Mouse (Mus musculus) v-Abl transformed pro-B cells (cell line): ENCODE measurements at regions not wholly inside any gene's neighbourhood (a gene's known extent, or its start where the extent isn't known, plus 50 kb on each side); places are given as distances from the start of the nearest gene placed in this dataset.

ENCODE experiments used
- in situ Hi-C, 2 experiments: fragments of 400-800 bp; cut with MboI; formaldehyde crosslinking; loops; one replicate each; pipeline ENCODE4 v1.15.1; 2025; ENCODE audit not compliant: unreplicated experiment in 2 of 2

DNA sequence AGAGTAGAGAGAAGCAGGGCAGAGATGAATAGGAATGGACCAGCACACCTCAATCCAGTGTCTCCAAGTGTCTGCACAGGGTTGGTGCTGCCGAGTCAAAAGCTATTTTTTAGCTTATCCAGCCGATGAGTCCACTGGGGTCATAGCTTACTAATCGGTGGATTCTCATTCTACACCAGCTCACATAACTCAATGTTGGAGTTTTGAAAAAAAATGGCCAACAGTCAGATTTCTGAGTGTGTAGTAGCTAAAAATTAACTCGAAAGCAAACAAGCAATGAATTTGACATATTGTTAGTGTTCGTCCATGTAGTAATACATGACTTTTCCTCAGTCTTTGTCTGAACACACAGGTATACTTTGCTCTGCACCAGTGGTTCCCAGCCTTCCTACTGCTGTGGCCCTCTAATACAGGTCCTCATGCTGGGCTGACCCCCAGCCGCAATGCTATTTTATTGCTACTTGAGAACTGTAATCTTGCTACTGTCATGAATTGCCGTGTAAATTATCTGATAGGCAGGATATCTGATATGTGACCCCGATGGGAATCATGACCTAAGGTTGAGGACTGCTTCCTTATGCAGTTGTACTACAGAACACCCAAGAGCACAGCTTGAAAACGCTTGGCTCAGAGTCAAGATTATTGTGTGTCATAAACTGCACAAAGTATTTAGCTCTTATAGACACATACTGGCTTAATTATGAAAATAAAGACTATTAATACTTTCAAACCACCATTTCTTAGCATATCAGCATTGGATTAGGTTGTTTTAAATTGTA, 621.1 kb upstream of the Sall1 start:
- in situ Hi-C loops = no loop called here

GRCm38 (mm10) chr8:89663859-89664258, 619.9 kb upstream of the Sall1 start:
- in situ Hi-C loops = no loop called here

DNA sequence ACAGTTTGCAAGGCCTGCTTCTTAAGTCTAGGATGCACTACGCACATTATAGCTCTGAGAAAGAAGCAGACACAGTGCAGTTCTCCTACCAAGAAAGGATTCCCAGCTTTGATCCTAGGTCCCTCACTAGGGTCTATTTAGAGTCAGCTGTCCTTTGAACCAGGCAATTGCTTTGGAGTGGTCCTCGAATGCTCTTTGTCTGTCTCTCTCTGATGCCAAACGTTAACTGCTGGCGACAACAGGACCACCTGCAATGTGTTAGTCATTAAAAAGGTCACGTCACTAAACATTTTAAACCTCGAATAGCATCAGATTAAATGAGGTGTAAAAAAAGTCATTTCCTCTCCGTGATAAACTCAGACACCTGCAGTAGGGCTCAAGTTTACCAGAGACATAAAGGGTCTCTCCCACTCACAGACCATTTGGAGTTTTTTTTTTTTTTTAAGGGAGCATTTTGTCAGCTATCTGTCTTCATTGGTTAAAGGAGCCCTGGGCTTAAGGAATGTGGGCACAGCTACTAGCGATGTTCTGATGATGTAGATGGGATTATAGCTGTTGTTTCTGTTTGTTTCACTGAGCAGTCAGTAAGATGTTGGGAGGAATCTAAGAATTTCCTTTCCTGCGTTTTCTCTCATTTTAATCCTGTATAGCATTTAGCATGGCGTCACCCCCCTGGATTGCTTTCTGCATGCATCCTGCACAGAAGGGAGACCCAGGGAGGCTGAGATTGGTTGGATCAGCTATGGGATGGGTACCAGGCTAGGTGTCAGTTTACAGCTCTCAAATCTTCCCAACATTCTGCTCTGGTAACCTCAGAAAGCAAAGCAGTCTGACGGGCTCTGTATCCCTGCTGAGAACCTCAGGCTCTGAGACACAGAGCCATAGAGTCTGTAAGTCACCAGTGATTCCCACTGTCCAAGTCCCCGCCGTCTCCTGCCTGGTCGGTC, 615.3 kb upstream of the Sall1 start:
- in situ Hi-C loops = no loop called here

DNA sequence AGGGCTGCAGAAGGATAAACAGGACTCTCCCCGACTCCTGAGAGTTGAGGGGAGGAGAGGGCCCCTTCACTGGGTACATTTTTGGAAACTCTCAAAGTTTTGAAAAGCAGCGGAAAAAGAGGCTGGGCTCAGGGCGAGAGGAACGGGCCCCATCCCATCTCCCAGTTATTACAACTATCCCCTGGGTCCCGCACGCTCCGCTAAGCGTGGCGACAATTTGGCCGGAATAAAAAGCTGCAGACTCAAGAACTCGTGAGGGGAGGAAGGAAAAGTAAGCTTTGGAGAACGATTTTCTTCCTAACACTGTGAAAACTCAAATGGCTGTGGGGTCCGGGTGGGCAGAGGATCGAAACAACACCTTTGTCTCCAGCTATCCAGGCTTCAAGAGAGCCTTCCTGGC, 611.4 kb upstream of the Sall1 start:
- in situ Hi-C loops = no loop called here

GRCm38 (mm10) chr8:89649207-89649890, 605.4 kb upstream of the Sall1 start:
- in situ Hi-C loops = no loop called here

GRCm38 (mm10) chr8:89646946-89647345, 603.0 kb upstream of the Sall1 start:
- in situ Hi-C loops = no loop called here

DNA sequence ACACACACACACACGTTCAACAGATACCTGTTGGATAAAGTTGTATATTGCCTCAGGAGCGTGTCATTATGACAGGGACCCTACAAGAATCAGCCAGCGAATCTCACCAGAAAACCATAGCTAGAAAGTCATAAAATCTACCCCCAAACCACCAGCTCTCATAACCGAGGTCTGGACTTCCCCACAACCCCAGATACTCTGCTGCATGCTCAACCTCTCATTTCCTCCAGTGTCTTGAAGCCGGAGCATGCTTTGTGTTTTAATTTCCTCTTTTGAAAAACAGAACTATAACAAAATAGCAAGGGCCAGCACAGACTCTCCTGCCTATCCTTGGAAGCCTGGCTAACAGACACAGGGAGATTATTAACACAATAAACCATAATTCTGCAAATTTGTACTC, 597.4 kb upstream of the Sall1 start:
- in situ Hi-C loops = no loop called here

- in situ Hi-C loops = no loop called here
Observed at GRCm38 (mm10) chr8:89634864-89635263, 590.9 kb upstream of the Sall1 start.

DNA sequence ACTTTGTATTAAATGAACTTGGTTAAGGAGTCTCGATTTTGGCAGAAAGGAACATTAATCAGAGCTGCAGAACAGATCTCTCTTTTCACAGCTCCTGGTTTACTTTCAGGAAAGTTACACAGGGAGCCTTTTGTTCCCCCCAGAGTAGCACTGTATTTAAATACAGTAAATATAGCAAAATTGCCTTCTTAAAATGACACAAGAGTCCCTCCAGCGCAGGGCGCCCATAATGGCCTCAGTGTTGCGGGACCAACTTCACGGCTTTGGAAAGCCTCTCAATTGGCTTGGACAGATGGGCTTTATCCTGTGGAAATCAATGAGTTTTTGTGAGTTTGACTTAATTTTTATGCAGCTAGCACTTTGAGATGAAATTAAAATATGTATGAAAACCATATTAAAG, 588.3 kb upstream of the Sall1 start:
- in situ Hi-C loops = no loop called here

GRCm38 (mm10) chr8:89630540-89630939, 586.6 kb upstream of the Sall1 start:
- in situ Hi-C loops = no loop called here

DNA sequence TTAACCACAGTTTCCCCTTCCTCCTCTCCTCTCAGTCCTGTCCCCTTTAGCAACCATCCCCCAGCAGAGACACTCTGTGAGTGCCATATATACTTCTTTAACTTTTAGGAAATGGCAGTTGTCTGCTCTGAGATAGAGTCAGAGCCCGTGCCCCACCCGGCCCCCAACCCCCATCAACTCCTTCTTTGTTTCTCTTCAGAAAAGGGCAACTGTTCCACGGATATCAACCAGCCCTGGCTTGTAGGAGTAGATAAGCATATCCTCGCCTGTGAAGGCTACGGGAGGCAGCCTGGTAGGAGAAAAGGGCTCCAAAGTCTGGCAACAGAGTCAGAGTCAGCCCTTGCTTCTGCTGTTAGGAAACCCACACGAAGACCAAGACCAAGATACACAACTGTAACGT, 574.1 kb upstream of the Sall1 start:
- in situ Hi-C loops = no loop called here

- in situ Hi-C loops = no loop called here
Observed at GRCm38 (mm10) chr8:89615863-89616558, 572.0 kb upstream of the Sall1 start.

GRCm38 (mm10) chr8:89609074-89609473, 565.1 kb upstream of the Sall1 start:
- in situ Hi-C loops = no loop called here

DNA sequence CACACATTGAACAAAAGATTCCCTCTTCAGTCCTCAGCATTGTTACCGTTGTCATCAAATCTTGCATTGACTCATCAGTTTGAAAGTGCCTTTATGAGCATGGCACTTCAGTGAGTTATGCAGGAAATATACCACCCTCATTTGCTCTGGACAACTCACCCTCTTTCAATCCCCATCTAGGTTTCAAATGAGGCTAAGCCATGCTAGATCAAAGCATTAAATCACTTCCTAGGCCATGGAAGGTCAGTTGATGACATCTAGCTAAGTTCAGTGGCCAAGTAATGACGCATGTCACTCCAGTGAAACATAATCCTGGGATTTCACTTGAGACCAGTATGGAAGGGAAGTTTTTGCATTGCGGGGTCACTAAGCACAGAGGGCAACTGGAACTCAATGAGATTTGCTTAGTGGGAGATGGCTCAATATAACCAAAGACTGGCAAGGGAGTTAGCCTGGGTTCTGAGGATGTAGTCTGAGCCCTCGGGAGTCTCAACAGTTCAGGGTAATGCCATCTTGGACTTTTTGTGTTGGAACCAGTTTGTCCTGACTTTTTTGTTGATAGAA, 562.0 kb upstream of the Sall1 start:
- in situ Hi-C loops = no loop called here

DNA sequence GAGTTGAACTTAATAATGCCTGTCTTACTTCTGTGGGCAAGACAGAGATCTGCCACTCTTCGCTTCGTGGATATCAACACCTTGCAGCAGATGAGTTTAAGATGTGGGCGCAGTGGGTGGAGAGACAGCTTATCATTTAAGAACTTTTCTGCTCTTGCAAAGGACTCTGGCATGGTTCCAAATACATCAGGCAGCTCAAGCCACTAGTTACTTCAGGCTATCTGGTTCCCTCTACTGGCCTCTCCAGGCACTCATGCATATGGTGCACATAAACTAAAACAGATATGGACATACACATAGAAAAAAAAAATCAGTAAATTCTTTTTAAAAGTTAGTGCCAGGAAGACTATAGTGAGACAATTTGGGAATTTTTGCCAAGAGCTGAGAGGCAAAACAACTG, 560.5 kb upstream of the Sall1 start:
- in situ Hi-C loops = no loop called here

- in situ Hi-C loops = no loop called here
Observed at GRCm38 (mm10) chr8:89596380-89596779, 552.4 kb upstream of the Sall1 start.

GRCm38 (mm10) chr8:89583091-89583490, 539.1 kb upstream of the Sall1 start:
- in situ Hi-C loops = no loop called here

DNA sequence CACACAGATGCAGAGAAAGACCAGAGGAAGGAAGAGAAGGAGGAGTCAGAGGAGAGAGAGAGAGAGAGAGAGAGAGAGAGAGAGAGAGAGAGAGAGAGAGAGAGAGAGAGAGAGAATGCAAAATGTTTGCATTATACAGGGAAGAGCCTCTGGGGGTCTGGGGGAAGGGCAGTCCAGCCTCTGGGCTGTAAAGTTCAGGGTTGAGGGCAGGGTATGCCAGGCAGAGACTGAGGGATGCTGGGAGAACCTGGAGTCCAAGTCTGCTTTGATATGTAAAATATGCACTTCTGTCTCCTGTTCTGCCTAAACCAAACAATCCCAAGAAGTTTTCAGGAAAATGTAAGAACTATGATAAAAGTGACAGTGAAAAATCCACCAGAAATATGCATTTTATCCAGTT, 538.6 kb upstream of the Sall1 start:
- in situ Hi-C loops = no loop called here

DNA sequence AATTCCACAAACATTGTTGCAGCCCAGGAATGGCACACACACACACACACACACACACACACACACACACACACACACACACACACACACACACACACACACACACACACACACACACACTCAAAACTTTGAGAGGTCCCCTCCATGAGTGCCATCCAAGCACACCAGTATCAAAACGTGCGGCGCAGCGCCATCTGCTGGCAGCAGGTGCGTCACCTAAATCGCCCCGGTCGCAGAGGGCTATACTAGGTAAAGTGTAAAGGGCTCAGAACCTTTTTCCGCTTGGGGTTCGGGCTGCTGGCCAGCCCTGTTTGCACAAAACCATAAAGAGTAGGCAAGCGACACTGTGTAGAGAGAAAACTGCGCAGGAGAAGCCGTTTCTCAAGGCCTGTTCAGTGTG, 527.9 kb upstream of the Sall1 start:
- in situ Hi-C loops = no loop called here

GRCm38 (mm10) chr8:89570639-89571325, 526.8 kb upstream of the Sall1 start:
- in situ Hi-C loops = no loop called here
